Mouse (Mus musculus) activated CD4-positive, CD25-positive, alpha-beta regulatory T cell, adult 4 months (primary cell): ENCODE data around the gene Ifnz. TPM values are rescaled to one million over a fixed set of nuclear protein-coding genes. Genes with fewer than 3 reads are reported as not detected.
"Not testable (repeated sequence)": the region's sequence is repeated elsewhere in the genome, so short reads cannot be mapped to it uniquely, and the experiment has no call there.

Experiments
- ATAC-seq: one replicate; pipeline ENCODE4 v1.8.0; 2017
- polyA plus RNA-seq, 2 experiments: library from polyadenylated mRNA; unstranded; fragments of 100-300 nt; shearing (Covaris generic); gene quantifications; one replicate each; pipeline ENCODE4 v1.2.1; 2017

Ifnz gene
- polyA plus RNA-seq, 2 experiments from 2014 or later, result not detected

- not testable (repeated sequence) for ATAC-seq
Measured at GRCm38 (mm10) chr4:88788402-88788801, 6.5 kb downstream of the Ifnz start, which contains the start of gene Gm13277. TSS of gene Gm13277 (plus strand) at chr4:88788632.

GRCm38 (mm10) chr4:88791250-88791649 lies 9.3 kb downstream of the Ifnz start, which contains the start of gene Gm13278:
TSS of gene Gm13278 (plus strand) at chr4:88791550.
- ATAC-seq, result not testable (repeated sequence)

- not testable (repeated sequence) for ATAC-seq
Measured at GRCm38 (mm10) chr4:88793936-88794675, 12.2 kb downstream of the Ifnz start, which contains the start of gene Gm13275. TSS of gene Gm13275 (plus strand) at chr4:88794487.

GRCm38 (mm10) chr4:88797097-88797496 lies 15.2 kb downstream of the Ifnz start, which contains the start of gene Gm13279:
TSS of gene Gm13279 (plus strand) at chr4:88797397.
- ATAC-seq, result not testable (repeated sequence)

GRCm38 (mm10) chr4:88799365-88799764 lies 17.4 kb downstream of the Ifnz start, which contains the start of gene Gm13285:
TSS of gene Gm13285 (plus strand) at chr4:88799665.
- not testable (repeated sequence) for ATAC-seq

- ATAC-seq, result not testable (repeated sequence)
Measured at GRCm38 (mm10) chr4:88802954-88803353, 21.0 kb downstream of the Ifnz start, which contains the start of gene Gm13287. TSS of gene Gm13287 (plus strand) at chr4:88803254.

GRCm38 (mm10) chr4:88805231-88805630 lies 23.3 kb downstream of the Ifnz start, which contains the start of gene Gm13288:
TSS of gene Gm13288 (plus strand) at chr4:88805531.
- not testable (repeated sequence) for ATAC-seq

GRCm38 (mm10) chr4:88805761-88806160 lies 23.8 kb downstream of the Ifnz start:
- not testable (repeated sequence) for ATAC-seq

- no peak for ATAC-seq
Measured at GRCm38 (mm10) chr4:88815928-88816327, 34.0 kb downstream of the Ifnz start, which contains the start of gene Ifna7. TSS of gene Ifna7 (plus strand) at chr4:88816228.

- ATAC-seq, result no peak
Measured at GRCm38 (mm10) chr4:88819659-88820058, 37.7 kb downstream of the Ifnz start, which contains the start of gene Ifna11. TSS of gene Ifna11 (plus strand) at chr4:88819959.

- ATAC-seq, result no peak
Measured at GRCm38 (mm10) chr4:88822995-88823394, 41.1 kb downstream of the Ifnz start.

- ATAC-seq, result not testable (repeated sequence)
Measured at GRCm38 (mm10) chr4:88827116-88827515, 45.2 kb downstream of the Ifnz start, which contains the start of gene Ifna6. TSS of gene Ifna6 (plus strand) at chr4:88827416.

GRCm38 (mm10) chr4:88830523-88830922 lies 48.6 kb downstream of the Ifnz start:
- ATAC-seq, result peak; percentile 46

Other genes starting within 250 kb of the Ifnz start
- not detected for gene Ifna15, start 223.9 kb upstream of the Ifnz start, polyA plus RNA-seq
- gene Ifna14, start 210.3 kb upstream of the Ifnz start, polyA plus RNA-seq, result not detected
- not detected for gene Ifna9, start 189.7 kb upstream of the Ifnz start, polyA plus RNA-seq
- not detected for gene Ifna12, start 178.8 kb upstream of the Ifnz start, polyA plus RNA-seq
- gene C87499, start 147.7 kb upstream of the Ifnz start, polyA plus RNA-seq, result not detected
- gene Ifna13, start 137.7 kb upstream of the Ifnz start, polyA plus RNA-seq, result not detected
- not detected for gene Ifna16, start 105.2 kb upstream of the Ifnz start, polyA plus RNA-seq
- not detected for gene Ifna2, start 98.2 kb upstream of the Ifnz start, polyA plus RNA-seq
- gene Ifnab, start 90.8 kb upstream of the Ifnz start, polyA plus RNA-seq, result not detected
- gene Gm26566, start 60.3 kb upstream of the Ifnz start, polyA plus RNA-seq, result not detected
- gene Klhl9, start 59.7 kb upstream of the Ifnz start, polyA plus RNA-seq, result 10 to 100 TPM; 31.9 to 33.2 TPM
- not detected for gene Gm13271, start 27.3 kb upstream of the Ifnz start, polyA plus RNA-seq
- gene Gm13283, start 22.0 kb upstream of the Ifnz start, polyA plus RNA-seq, result under 1 TPM in 1 of 2 experiments, not detected in 1; 0.37 TPM
- gene Gm13290, start 8.3 kb upstream of the Ifnz start, polyA plus RNA-seq, result not detected
- gene Gm13289, start 5.2 kb upstream of the Ifnz start, polyA plus RNA-seq, result not detected
- gene Gm13272, start 2.3 kb upstream of the Ifnz start, polyA plus RNA-seq, result not detected
- gene Gm13276, start 3.6 kb downstream of the Ifnz start, polyA plus RNA-seq, result not detected
- not detected for gene Gm13277, start 6.5 kb downstream of the Ifnz start, polyA plus RNA-seq
- gene Gm13278, start 9.4 kb downstream of the Ifnz start, polyA plus RNA-seq, result not detected
- gene Gm13275, start 12.4 kb downstream of the Ifnz start, polyA plus RNA-seq, result not detected
- gene Gm13279, start 15.3 kb downstream of the Ifnz start, polyA plus RNA-seq, result not detected
- gene Gm13285, start 17.5 kb downstream of the Ifnz start, polyA plus RNA-seq, result under 1 TPM in 1 of 2 experiments, not detected in 1; 0.38 TPM
- not detected for gene Gm13287, start 21.1 kb downstream of the Ifnz start, polyA plus RNA-seq
- not detected for gene Gm13288, start 23.4 kb downstream of the Ifnz start, polyA plus RNA-seq
- not detected for gene Ifna7, start 34.1 kb downstream of the Ifnz start, polyA plus RNA-seq
- gene Ifna11, start 37.8 kb downstream of the Ifnz start, polyA plus RNA-seq, result not detected
- not detected for gene Ifna6, start 45.3 kb downstream of the Ifnz start, polyA plus RNA-seq
- gene Ifna5, start 53.4 kb downstream of the Ifnz start, polyA plus RNA-seq, result not detected
- not detected for gene Ifna4, start 59.7 kb downstream of the Ifnz start, polyA plus RNA-seq
- gene Ifna1, start 68.0 kb downstream of the Ifnz start, polyA plus RNA-seq, result not detected
- not detected for gene Ifne, start 98.1 kb downstream of the Ifnz start, polyA plus RNA-seq